ENCODE assay signal across 9 mouse cellular contexts in genomic region chr10:61838769-61839168, GRCm38 (mm10). TPM values are rescaled to one million over a fixed set of nuclear protein-coding genes. Genes with fewer than 3 reads are reported as not detected.
DNase-seq lines count a peak whose midpoint lies in the region; ATAC-seq and TF ChIP-seq lines count a peak whose summit lies in the region.
"Had no signal": no experiment of that assay in that cellular context is flagged by ENCODE, and none has a peak within 500 bp of the region (broad histone marks: within the 10 kb centered on the region; RNA-seq: fewer than 3 reads in every experiment).

No protein-coding gene starts in this region.

- H3K27ac ChIP-seq in heart, embryonic 12.5 days (ENCODE audit: poor library complexity, severe bottlenecking), result no peak overlapping the region
- H3K27ac ChIP-seq in cortical plate, adult 2 months (ENCODE audit: insufficient read depth, low read length), result no peak overlapping the region
- H3K27ac ChIP-seq in layer of hippocampus, adult 2 months, result no peak overlapping the region

- H3K36me3 ChIP-seq in heart, embryonic 12.5 days, result no peaks in the 10 kb centered on the region
- no peaks in the 10 kb centered on the region for H3K36me3 ChIP-seq in splenic B cell, adult 2 months (ENCODE audit: control insufficient read depth, insufficient read depth, low read length, poor library complexity, severe bottlenecking)

- H3K9ac ChIP-seq in heart, embryonic 12.5 days, result no peak overlapping the region

- H3K27me3 ChIP-seq in heart, embryonic 12.5 days (replicated peaks), result no peaks in the 10 kb centered on the region
- no peaks in the 10 kb centered on the region for H3K27me3 ChIP-seq in splenic B cell, adult 2 months (ENCODE audit: control insufficient read depth, insufficient read depth, low read length, poor library complexity, severe bottlenecking)

- ATAC-seq in heart, embryonic 12.5 days (ENCODE audit: insufficient number of reproducible peaks, low FRiP score), result no peak
- peak; percentile 57; the same call in 1 of the 2 replicates for ATAC-seq in megakaryocyte-erythroid progenitor cell, adult 5-6 weeks (replicated peaks; ENCODE audit: low FRiP score, low TSS enrichment, poor library complexity, severe bottlenecking)

- H3K4me2 ChIP-seq in heart, embryonic 12.5 days, result no peak overlapping the region

- H3K4me1 ChIP-seq in heart, embryonic 12.5 days (replicated peaks), result peaks cover 10% of the 10 kb centered on the region; the same call in 1 of the 2 replicates
- no peaks in the 10 kb centered on the region for H3K4me1 ChIP-seq in cortical plate, adult 2 months (ENCODE audit: control insufficient read depth, insufficient read depth, low read length)

- no peak for TF ChIP-seq POLR2A in cortical plate, adult 2 months (IDR thresholded peaks at IDR 0.05; ENCODE audit: extremely low read depth, insufficient read depth, low read length)

- peak; percentile 41 for DNase-seq in heart, adult 8-10 months (ENCODE audit: low spot score)
- peak; percentile 79 for DNase-seq in ZHBTc4 (ENCODE audit: low read depth, low spot score)
- peak; percentile 51 to 69 for DNase-seq in heart, postnatal 10 days
- peak; percentile 32 to 60 for DNase-seq in layer of hippocampus, adult 2 months (ENCODE audit: low spot score in 2 of 2)
- DNase-seq in splenic B cell, adult 2 months (ENCODE audit: low read depth, low spot score), result peak; percentile 49

- WGBS in heart, embryonic 12.5 days, result under 1% methylated on average over 6 of the region's 6 CpGs

- no peaks in the 10 kb centered on the region; the same call in 1 of the 2 replicates for H3K9me3 ChIP-seq in heart, embryonic 12.5 days (replicated peaks)

- intact Hi-C loops in heart, postnatal 10 days (cut with DNase I), result loop anchor here (1.0 to 5.0 kb wide), 5 partner anchors 38 to 344 kb away; no protein-coding TSS in a partner anchor

- no peak overlapping the region for H3K4me3 ChIP-seq in heart, embryonic 12.5 days
- H3K4me3 ChIP-seq in cortical plate, adult 2 months (ENCODE audit: insufficient read depth, low read length), result no peak overlapping the region
- H3K4me3 ChIP-seq in layer of hippocampus, adult 2 months, result no peak overlapping the region
- H3K4me3 ChIP-seq: myocyte had no signal

- peak; percentile 90 for TF ChIP-seq CTCF in cortical plate, adult 2 months (IDR thresholded peaks at IDR 0.05; ENCODE audit: extremely low read depth, insufficient read depth, low read length)
- peak; percentile 97 for TF ChIP-seq CTCF in layer of hippocampus, adult 2 months (conservative IDR thresholded peaks at IDR 0.05)

RNA-seq across cellular contexts. Expression of gene H2afy2, which starts 54.8 kb away (rescaled TPM):
- total RNA-seq in heart, adult 8-10 months (2022), result 1 to 10 TPM; 3.7 to 5.2 (median 4.6) TPM
- polyA plus RNA-seq in heart, embryonic 12.5 days (2016; fragmentation: Nextera tagmentation; extraction: Ambion mirVana), result 72.7 and 76.0 TPM in 2 replicates
- polyA plus RNA-seq in cortical plate, adult 2 months (2012; rRNA removed), result 16.8 and 17.9 TPM in 2 replicates
- total RNA-seq in heart, postnatal 10 days (2021), result 10 to 100 TPM; 10.7 to 12.7 TPM
- total RNA-seq in layer of hippocampus, adult 2 months (2021), result 10 to 100 TPM; 14.3 to 14.7 TPM
- not detected in 2 replicates for total RNA-seq in megakaryocyte-erythroid progenitor cell, adult 5-6 weeks (2014; fragmentation: Nextera tagmentation)
- total RNA-seq in megakaryocyte-erythroid progenitor cell, adult 5-6 weeks (2017), result not detected in 2 replicates

Comparison
In these comparisons a context has a peak if more than half of its experiments do, and no peak if none do; other contexts are left out.
1. RNA of gene H2afy2, which starts 54.8 kb away (total RNA-seq): 14.3 to 14.7 TPM in layer of hippocampus, adult 2 months, 10.7 to 12.7 TPM in heart, postnatal 10 days and 3.7 to 5.2 TPM in heart, adult 8-10 months; not detected in megakaryocyte-erythroid progenitor cell, adult 5-6 weeks; every median in the first group is over 4 times any median in the second.
2. Peak in every context shown above with its lines, with median percentiles within 50 percentile points of each other: DNase-seq.